Mouse (Mus musculus): ENCODE results near the gene Adgre5.

Adgre5 gene

DNA sequence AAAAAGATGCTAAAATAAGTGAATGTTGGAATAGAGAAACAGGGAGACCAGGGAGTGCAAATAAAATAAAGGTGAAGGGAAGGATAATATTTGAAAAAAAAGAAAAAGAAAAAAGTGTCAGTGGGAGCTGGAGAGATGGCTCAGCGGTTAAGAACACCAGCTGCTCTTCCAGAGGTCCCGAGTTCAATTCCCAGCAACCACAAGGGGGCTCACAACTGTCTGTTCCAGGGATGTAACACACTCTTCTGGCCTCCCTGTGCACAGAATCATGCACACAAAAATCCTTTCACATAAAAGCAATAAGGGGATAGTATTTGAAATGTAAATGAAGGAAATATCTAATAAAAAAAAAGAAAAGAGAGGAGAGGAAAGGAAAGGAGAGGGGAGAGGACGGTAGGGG lies 13.0 kb upstream of the Adgre5 start:
- DNase-seq (ENCODE audit: low spot score in 2 of 2): no peak

DNA sequence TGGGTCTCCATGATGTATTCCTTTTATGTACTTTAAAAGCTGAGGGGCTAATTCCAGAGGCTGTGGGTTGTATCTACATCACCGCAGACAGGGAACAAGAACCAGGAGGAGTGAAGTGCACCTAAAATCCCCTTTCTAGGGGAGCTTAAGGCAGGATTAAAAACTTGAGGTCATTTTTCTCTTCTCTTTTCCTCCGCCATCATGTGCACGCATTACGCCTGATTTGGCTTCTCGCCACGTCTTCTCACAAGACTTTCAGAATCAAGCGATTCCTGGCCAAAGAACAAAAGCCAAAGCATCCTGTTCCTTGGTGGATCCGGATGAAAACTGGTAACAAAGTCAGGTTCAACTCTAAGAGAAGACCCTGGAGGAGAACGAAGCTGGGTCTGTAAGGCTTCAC lies 8.1 kb upstream of the Adgre5 start:
- DNase-seq (ENCODE audit: low spot score in 2 of 2): no peak

DNA sequence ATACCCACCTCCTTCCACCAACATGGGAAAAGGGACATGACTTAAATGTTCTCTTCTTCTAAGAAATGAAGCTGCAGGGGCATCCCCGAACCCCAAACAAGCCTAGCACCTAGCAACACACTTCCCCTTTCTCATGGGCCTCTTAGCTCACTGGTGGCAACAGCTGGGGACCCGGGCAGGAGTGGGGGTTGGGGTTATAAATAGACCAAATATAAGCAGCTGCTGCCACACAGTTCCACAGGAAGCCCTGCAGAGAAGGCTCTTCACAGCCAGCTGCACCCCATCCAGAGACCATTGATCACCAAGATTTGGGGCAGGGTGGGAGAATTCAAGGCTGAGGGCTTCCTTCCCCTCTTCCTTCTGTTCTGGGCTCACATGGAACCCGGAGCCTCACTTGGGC lies 7.6 kb upstream of the Adgre5 start:
- no peak for DNase-seq (ENCODE audit: low spot score in 2 of 2)

DNA sequence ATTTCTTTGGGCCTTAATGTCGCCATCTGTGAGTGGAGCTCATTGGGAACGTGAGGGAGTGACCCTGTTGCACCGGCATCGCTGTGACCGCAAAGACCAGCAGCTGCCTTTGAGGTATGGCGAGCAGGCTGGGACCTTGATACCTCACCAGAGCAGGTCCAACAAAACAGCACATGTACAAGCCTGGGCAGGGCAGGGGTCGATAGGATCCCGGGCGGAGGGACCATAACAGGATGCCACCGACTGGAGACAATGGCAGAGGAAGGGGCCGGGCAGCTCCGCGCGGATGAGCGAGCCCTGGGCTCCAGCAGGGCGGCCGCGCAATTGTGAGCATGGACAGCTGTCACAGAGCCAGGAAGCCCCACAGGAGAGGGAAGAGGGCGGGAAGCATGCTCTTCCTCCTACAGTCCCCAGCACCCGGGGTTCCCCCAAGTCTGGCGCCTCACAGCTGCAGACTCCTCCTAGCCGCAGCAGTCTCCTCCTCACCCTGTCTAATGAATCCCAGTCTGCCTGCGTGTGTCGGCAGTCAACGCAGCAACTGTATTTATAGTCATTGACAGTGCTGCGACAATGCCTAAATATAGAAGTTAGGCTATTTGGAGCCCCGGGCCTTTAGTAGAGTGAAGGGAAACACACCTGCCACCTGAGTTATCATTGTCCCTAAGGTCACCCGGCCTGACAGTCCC lies 6.7 kb upstream of the Adgre5 start:
- DNase-seq (ENCODE audit: low spot score in 2 of 2): peak; percentile 11 to 20

DNA sequence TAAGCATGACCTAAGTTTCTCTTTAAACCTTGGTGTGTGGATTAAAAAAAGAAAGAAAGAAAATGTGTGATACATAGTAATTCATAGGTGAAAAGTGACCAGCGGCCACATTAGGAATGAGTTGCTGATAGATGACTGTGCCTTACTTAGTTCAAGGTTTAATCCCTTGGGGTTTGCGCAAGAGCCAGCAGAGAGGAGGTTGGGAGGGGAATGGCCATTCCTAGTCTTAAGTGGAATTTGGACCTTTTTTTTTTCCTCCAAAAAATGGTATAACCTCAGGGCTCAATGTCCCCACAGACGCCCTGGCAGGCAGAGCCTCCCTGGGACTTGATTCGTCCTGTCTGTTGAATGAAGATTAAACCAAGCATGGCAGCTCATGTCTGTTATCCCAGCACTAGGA lies 2.9 kb upstream of the Adgre5 start:
- DNase-seq (ENCODE audit: low spot score in 2 of 2): no peak

DNA sequence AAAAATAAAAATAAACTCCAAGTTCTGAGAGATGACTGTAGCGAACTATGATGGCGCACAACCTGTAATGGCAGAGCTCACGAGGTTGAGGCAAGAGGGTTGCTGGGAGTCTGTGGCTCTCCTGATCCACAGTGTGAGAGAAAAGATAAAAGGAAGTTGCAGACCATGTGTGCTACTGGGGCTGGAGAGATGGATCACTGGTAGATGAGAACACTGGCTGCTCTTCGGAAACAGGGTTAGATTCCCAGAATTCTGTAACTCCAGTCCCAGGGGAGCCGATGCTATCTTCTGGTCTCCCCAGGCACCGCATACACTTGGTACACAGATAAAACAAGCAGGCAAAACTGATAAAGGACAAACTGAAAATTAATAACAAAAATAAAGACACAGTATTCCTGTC lies 1.8 kb upstream of the Adgre5 start:
- DNase-seq (ENCODE audit: low spot score in 2 of 2): no peak

DNA sequence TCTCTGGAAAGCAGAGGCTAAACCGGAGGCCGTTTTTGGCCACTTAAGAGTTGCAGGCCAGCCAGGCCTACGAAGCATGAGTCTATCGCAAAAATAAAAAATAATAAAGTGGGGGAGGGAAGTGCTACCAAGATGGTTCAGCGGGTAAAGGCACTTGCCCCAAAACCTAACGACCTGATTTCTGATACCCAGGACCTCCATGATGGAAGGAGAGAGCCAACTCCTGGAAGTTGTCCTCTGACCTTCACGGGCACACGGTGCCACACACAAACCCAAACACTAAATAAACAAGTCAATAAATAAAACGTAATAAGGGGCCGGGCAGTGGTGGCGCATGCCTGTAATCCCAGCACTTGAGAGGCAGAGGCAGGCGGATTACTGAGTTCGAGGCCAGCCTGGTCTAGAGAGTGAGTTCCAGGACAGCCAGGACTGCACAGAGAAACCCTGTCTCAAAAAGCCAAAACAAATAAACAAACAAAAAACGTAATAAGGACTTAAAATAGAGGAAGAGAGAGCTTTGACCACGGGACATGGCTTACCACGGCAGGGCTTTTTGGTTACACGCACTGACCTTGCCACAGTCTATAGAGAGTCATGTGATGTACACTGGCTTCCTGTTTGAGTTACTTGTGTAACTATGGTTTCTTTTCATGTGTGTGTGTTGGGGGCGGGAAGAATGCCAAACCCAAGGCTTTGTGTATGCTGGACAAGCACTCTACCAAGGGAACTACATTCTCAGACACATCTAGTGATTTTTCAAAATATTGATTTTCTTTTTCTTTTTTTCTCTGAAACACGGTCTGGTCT lies 926 bp upstream of the Adgre5 start:
- DNase-seq (ENCODE audit: low spot score in 2 of 2): no peak

DNA sequence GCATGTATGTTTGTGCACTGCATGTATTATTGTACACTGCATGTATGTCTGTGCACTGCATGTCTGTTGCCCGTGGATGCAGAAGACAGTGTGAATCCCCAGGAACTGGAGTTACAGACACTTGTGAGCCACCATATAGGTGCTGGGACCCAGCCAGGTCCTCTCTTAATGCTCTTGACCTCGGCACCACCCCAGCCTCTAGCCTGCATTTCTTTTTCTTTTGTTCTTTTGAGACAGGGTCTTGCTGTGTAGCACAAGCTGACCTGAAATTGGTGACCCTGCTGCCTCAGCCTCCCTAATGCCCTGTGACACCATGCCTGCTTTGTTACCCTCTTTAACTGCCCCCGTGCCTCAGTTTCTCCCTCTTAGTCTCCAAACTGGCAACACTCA lies 545 bp downstream of the Adgre5 start:
- no peak for DNase-seq (ENCODE audit: low spot score in 2 of 2)

DNA sequence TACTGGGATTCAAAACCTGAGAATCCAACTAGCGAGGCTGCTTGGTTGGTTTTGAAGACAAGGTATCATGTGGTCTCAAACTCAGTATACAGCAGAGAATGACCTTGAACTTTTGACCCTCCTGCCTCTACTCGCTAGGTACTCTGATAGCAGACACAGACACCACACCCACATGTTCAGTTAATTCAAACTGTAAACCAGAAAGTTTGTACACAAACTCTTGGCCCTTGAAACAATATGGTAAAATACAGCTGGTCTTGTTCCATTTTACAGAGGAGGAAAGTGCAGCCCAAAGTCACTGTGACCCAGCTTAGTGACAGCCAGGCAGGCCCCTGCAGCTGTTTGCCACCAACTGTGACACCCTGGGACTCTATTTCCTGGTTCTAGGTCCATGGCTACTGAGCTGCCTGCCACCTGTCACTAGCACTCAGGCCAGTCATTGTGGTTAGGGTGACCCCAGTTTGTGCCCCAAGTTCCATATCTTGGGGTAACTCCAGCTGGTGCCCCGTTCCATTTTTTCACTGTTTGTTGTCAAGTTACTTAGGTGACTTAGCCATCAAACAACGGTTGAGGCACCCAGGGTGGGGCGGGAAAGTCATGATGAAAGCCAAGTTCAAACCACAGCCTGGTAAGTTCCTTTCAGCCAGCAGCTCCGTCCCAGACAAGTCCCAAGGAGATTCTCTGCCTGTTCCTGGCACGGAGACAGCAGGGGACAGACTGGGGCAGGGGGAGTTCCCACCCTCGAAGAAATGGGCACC lies 1.2 kb downstream of the Adgre5 start:
- DNase-seq (ENCODE audit: low spot score in 2 of 2): no peak

DNA sequence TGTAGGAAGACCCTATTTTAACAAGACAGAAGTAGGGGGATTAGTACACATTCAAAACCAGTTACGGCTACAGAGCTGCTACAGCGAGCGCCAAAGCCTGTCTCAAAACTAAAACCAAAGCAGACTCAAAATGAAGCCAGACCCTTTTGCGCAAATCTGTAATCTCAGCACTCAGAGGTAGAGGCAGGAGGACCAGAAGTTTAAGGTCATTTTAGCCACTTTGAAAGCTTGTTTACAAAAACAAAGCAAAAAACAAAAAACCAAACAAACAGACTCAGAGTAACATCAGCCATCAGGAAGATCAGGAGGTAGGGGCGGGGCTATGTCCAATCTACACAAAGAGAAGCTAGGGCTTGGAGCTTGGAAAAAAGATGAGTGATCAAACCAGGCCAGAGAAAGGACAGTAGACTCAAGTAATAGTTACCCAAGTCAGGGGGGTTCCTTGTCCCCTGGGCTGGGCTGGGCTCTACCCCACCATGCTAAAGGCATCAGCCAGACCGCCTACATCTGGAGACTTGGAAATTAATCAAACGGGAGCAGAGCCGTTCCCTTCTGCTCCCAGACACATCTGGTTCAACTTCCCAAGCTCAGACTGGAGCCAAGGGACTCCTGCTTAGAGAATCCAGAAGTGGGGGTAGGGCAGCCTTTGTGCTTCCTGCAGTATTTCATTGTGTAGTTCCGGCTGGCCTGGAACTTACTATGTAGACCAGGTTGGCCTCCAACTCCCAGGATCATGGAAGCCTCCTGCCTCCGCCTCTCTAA lies 2.0 kb downstream of the Adgre5 start:
- no peak for DNase-seq (ENCODE audit: low spot score in 2 of 2)

DNA sequence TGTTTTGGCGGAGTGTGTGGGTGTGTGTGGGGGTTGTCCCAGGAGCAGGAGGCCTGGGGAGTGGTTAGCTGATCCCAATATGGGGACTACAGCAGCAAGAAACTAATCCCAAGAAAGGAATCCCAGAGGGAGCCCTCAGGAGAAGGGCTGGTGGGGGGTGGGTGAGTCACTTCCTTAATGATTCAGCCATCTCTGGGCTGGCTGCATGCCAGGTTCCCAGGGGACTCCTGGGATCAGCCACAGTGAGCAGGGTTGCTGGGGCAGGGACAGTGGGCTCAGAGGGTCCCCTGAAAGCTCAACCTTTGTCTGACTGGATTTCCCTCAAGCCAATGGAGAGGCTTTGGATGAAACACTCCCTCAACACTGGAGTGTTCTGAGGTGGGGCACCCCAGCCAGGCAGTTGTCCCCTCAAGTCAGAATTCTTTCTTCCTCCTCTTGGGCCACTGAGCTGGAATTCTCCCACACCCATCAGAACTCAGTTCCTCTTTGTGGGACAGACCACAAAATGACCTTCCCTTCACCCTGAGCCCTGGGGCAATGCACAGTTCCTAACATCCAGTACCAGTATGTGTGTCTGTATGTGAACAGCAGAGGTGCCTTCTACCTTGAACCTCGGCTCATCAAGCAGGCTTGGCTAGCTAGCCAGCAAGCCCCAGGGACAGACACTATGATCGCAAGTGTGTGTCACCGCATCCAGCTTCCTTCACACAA lies 3.1 kb downstream of the Adgre5 start:
- DNase-seq (ENCODE audit: low spot score in 2 of 2): peak in 1 of 2 experiments; percentile 23

DNA sequence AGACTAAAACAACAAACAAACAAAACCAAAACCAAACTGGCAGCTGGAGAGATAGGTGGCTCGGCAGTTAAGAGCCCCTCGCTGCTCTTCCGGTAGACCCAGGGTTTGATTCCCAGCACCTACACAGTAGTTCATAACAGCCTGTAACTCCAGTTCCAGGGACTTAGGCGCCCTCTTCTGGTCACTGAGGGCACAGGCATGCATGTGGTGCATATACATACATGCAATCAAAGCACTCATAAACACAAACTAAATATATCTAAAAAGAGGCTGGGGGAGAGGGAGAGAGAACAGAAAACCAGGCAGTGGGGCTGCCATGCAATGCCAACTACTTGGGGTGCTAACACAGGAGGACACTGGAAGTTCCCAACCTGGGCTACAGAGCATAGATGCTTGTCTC lies 3.8 kb downstream of the Adgre5 start:
- no peak for DNase-seq (ENCODE audit: low spot score in 2 of 2)

DNA sequence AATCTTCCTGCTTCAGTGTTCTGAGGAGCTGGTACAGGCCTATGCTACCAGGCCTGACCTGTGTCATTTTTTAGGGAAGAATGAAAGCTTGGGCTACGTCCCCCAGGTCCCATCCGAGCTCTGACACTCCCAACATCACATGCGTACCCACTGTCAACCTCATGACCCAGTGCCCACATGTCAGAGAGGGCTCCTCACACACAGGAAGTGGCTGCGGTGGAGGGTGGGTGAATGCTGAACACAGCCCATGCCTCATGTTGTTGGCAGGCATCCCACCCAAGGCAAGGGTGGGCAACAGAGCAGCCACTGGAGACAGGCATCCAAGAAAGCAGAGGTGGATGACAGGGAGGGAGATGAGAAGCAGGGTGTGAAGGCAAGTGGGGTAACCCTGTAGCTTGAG lies 4.4 kb downstream of the Adgre5 start:
- no peak for DNase-seq (ENCODE audit: low spot score in 2 of 2)

DNA sequence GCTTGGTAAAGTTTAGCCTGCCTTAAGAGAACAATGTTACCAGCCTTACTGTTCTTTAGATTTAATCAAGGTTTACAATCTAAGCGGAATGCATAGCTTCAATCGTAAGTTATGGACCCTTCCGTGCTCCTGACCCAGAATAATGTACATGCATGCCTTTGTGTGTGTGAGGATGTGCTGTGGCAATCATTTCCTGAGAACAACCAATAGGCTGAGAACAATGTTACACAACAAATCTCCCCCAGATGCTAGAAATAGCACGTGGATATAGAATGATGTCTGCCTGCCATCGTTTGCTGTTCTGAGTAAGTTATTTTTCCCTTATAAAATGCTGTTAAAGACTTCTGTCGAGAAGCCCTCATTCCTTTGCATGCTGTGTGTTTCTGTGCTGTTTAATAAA lies 8.2 kb downstream of the Adgre5 start:
- no peak for DNase-seq (ENCODE audit: low spot score in 2 of 2)

DNA sequence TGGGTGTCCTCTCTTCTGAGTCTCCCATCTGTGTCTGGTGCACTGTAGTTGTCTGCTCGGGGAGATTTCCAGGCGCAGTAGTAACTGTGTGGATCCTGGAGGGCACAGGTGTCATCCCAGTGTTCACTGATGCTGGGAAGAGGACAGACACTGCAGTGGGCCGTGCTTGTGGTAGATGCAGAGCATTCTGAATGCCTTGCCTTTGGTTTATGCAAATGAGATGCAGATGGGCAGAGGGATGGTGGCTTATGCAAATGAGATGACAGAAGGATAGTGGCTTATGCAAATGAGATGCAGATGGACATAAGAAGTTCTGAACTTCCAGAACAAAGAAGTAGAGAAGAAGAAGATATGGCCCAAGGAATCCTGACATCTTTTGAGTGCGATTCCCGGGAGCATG lies 9.2 kb downstream of the Adgre5 start:
- DNase-seq (ENCODE audit: low spot score in 2 of 2): no peak

DNA sequence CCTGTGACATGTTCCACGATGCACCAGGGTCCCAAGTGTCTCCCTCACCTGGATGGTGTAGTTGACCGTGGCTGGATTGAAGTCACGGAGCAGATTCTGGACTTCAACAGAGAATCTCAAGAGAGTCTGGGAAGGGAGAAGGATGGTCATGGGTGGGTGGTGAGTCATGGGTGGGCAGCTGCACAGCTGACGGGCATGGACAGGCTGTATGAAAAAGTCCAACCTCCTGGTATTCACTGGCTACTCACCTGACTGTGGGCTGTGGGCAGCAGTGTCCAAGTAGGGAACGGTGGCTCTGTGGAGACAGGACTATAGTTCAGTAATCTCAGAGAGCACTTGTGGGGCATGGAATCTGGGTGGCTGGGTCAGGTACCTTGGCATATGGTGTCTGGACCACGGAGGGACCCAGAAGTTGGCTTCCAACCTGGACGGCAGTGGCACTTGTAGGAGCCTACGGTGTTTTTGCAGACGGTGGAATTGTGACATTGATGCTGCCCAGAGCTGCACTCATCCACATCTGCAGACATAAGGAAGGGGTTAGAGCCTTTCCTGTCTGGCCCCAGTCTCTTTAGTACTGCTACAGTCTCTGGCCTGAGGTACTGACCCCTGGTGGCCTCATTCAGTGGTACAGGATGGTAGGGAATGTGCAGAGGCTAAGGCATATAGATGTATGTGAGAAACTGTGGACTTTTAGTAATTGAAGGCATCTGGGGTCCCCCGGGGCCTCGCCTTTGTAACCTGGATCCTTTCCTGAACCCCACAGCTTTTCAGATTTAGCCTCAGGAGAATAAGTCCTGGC lies 11.9 kb downstream of the Adgre5 start:
- DNase-seq (ENCODE audit: low spot score in 2 of 2): no peak

DNA sequence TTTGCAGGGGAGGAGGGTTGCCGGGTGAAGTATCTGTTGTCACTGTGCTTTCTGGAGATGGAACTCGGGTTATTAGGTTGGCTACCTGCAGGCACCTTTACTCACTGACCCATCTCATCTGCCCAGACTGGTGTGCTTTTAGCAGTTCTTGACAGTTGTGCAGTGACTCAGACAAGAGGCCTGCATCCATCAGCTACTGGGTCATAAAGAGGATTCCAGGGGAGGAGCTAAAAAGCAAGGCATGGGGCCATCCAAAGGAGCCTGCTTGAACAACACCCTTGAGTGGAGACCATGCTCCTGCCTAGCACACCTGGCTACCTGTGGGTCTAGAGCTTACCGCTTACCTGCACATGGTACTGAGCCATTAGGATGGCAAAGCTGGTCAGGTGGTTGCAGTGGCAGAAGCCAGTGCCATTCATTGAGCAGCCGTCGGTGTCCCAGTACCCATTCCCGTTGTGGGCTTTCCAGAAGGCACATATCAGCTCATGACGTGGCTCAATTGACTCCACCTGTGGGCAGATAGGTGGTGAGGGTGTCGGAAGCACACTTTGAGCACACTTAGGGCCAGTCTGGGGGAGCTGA lies 15.5 kb downstream of the Adgre5 start:
- no peak for DNase-seq (ENCODE audit: low spot score in 2 of 2)

DNA sequence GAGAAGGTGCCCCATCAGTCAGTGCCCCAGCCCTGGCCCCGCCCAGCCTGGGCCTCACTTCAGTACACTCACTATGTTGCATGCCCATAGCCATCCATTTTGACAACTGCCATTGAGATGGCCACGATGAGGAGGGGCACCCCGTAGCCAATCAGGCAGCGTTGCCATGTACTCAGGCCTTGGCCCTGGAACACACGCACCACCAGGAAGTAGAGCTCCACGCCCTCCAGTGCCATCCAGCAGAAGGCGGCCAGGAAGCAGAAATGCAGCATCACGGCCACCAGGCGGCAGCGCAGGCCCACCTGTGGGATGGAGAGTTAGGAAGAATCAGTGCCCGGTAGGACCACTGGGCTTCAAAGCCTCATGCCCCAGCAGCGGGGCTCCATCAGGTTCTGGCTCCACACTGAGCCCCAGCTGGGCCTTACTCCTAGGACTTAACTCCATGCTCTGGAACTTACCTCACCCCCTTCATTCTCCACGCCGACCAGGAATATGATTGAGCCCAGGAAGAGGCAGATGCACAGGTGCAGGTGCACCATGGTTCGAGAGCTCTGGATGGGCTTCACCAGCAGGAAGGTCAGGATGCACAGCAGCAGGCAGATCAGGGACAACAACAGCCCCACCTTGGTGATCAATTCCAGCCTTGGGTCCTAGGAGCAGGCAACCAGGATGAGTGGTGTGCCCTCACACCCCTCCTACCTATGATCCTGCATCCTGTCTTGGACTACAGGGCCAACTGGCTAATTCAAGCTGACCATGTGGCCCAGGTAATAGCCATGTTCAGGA lies 16.2 kb downstream of the Adgre5 start:
- DNase-seq (ENCODE audit: low spot score in 2 of 2): peak; percentile 68 to 75

DNA sequence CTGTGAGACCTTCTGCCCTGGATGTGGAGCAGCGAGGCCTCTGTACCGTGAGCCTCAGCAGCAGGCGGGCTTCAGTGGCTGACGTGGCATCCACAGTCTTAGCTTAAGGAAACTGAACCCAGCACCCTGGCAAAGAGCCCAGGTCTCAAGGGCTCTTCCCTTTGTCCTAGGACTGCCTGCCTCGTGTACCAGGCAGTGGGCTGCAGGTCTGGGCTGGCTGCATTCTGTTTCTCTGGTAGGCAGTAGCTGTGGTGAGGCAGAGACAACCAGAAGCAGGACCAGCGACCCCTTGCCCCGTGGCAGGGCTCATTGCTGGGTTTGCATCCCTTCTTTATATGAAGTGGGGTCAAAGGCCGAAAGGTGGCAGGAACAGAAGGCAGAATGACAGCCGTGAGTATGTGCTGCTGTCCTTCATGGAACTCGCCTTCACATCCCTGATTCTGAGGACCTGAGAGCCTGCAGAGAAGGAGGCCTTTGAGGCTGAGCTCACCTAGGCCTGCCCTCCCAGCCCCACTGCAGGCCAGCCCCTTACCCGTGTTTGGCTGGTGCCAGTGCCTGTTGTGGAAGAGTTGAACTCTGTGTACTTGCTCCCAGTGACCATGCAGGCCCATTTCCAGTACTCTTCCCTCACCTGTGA lies 17.6 kb downstream of the Adgre5 start:
- DNase-seq (ENCODE audit: low spot score in 2 of 2): no peak

Data from frontal cortex, postnatal 25 days (tissue).